Mouse (Mus musculus) MEL (cell line): ENCODE results near the gene Asb16. TPM values are rescaled to one million over a fixed set of nuclear protein-coding genes. Genes with fewer than 3 reads are reported as not detected.

Experiments used
- DNase-seq: peaks from one replicate; pipeline ENCODE4 v3.0.0; 2011; ENCODE audit warnings: low read depth, low spot score
- H3K27ac ChIP-seq: 2 replicates; pipeline ENCODE4 v1.5.1; 2012; ENCODE audit warnings: low read depth, mild to moderate bottlenecking, control low read depth, low read length, moderate library complexity; ENCODE audit not compliant: control insufficient read depth
- H3K27me3 ChIP-seq, 2 experiments: fragments of 150-350 bp in 1 of 2; sonication (generic) in 1 of 2; 2 replicates each; pipeline ENCODE4 v1.6.1; 2012; ENCODE audit warnings: low read length in 2 of 2, mild to moderate bottlenecking in 2 of 2, improper control_type of control experiment in 1 of 2, moderate library complexity in 1 of 2; ENCODE audit not compliant: insufficient read depth in 2 of 2, control insufficient read depth in 1 of 2
- H3K36me3 ChIP-seq, 2 experiments: 2 replicates each; pipeline ENCODE4 v1.6.1; 2012 to 2014; ENCODE audit warnings: low read length in 2 of 2, improper control_type of control experiment in 1 of 2, inconsistent platforms in 1 of 2, mild to moderate bottlenecking in 1 of 2; ENCODE audit not compliant: insufficient read depth in 2 of 2, control insufficient read depth in 1 of 2
- H3K4me1 ChIP-seq, 2 experiments: fragments of 150-350 bp in 1 of 2; sonication (generic) in 1 of 2; 2 replicates each; pipeline ENCODE4 v1.6.1; 2012; ENCODE audit warnings: low read length in 2 of 2, improper control_type of control experiment in 1 of 2, mild to moderate bottlenecking in 1 of 2; ENCODE audit not compliant: insufficient read depth in 2 of 2, control insufficient read depth in 1 of 2
- H3K4me3 ChIP-seq, 2 experiments: fragments of 150-350 bp in 1 of 2; sonication (generic) in 1 of 2; 2 replicates each; pipeline ENCODE4 v1.5.1; 2012; ENCODE audit warnings: low read depth in 2 of 2, low read length in 2 of 2, mild to moderate bottlenecking in 2 of 2, moderate library complexity in 2 of 2, control low read depth in 1 of 2, improper control_type of control experiment in 1 of 2; ENCODE audit not compliant: control insufficient read depth in 1 of 2, insufficient read depth in 1 of 2
- H3K79me2 ChIP-seq: 2 replicates; pipeline ENCODE4 v1.6.1; 2012; ENCODE audit warnings: mild to moderate bottlenecking, low read length, moderate library complexity; ENCODE audit not compliant: control insufficient read depth, poor library complexity, insufficient read depth
- H3K9ac ChIP-seq: 2 replicates; pipeline ENCODE4 v1.6.1; 2012; ENCODE audit warnings: low read depth, mild to moderate bottlenecking, control low read depth, low read length, moderate library complexity; ENCODE audit not compliant: control insufficient read depth, poor library complexity, severe bottlenecking
- H3K9me3 ChIP-seq: fragments of 150-350 bp; sonication (generic); replicated peaks from 2 replicates; pipeline ENCODE4 v1.6.1; 2012; ENCODE audit warnings: mild to moderate bottlenecking, low read length, improper control_type of control experiment, moderate library complexity; ENCODE audit not compliant: insufficient read depth
- BHLHE40 ChIP-seq: IDR thresholded peaks from 2 replicates; pipeline ENCODE4 v1.6.1; 2012; ENCODE audit warnings: low read depth, mild to moderate bottlenecking, inconsistent platforms, low read length, improper control_type of control experiment, borderline replicate concordance
- CHD1 ChIP-seq: IDR thresholded peaks from 2 replicates; pipeline ENCODE4 v1.6.1; 2012; ENCODE audit warnings: low read depth, mild to moderate bottlenecking, inconsistent platforms, low read length, improper control_type of control experiment
- CHD2 ChIP-seq: IDR thresholded peaks from 2 replicates; pipeline ENCODE4 v1.6.1; 2011; ENCODE audit warnings: low read length, improper control_type of control experiment
- CTCF ChIP-seq, 3 experiments: IDR thresholded peaks in 2 of 3; conservative IDR thresholded peaks in 1 of 3; 2 replicates each; pipeline ENCODE4 v1.5.1; 2011 to 2012; ENCODE audit warnings: low read length in 3 of 3, low read depth in 2 of 3, mild to moderate bottlenecking in 2 of 3, improper control_type of control experiment in 1 of 3, inconsistent platforms in 1 of 3, mixed read lengths in 1 of 3, moderate library complexity in 1 of 3; ENCODE audit not compliant: control insufficient read depth in 1 of 3, insufficient read depth in 1 of 3, poor library complexity in 1 of 3, severe bottlenecking in 1 of 3
- E2F4 ChIP-seq: IDR thresholded peaks from 2 replicates; pipeline ENCODE4 v1.6.1; 2011; ENCODE audit warnings: low read depth, low read length, improper control_type of control experiment, borderline replicate concordance
- ELF1 ChIP-seq: IDR thresholded peaks from 2 replicates; pipeline ENCODE4 v1.6.1; 2014; ENCODE audit warnings: low read depth, mild to moderate bottlenecking, inconsistent platforms, low read length, improper control_type of control experiment, moderate library complexity
- GABPA ChIP-seq: IDR thresholded peaks from 2 replicates; pipeline ENCODE4 v1.6.1; 2012; ENCODE audit warnings: low read depth, mild to moderate bottlenecking, inconsistent platforms, low read length, improper control_type of control experiment, moderate library complexity
- HCFC1 ChIP-seq: IDR thresholded peaks from 2 replicates; pipeline ENCODE4 v1.6.1; 2012; ENCODE audit warnings: low read depth, mild to moderate bottlenecking, inconsistent platforms, low read length, improper control_type of control experiment, moderate library complexity
- JUND ChIP-seq: IDR thresholded peaks from 2 replicates; pipeline ENCODE4 v1.6.1; 2011; ENCODE audit warnings: low read depth, mild to moderate bottlenecking, improper control_type of control experiment, low read length
- KAT2A ChIP-seq: conservative IDR thresholded peaks from 2 replicates; pipeline ENCODE4 v1.6.1; 2012; ENCODE audit warnings: low read depth, low read length, improper control_type of control experiment, inconsistent platforms
- MAX ChIP-seq: IDR thresholded peaks from 2 replicates; pipeline ENCODE4 v1.6.1; 2011; ENCODE audit warnings: low read length, improper control_type of control experiment
- MAZ ChIP-seq: IDR thresholded peaks from 2 replicates; pipeline ENCODE4 v1.6.1; 2012; ENCODE audit warnings: low read depth, mild to moderate bottlenecking, inconsistent platforms, low read length, improper control_type of control experiment
- MEF2A ChIP-seq: IDR thresholded peaks from 2 replicates; pipeline ENCODE4 v1.6.1; 2014; ENCODE audit warnings: low read depth, mild to moderate bottlenecking, inconsistent platforms, low read length, improper control_type of control experiment; ENCODE audit not compliant: poor library complexity, insufficient replicate concordance, severe bottlenecking; ENCODE audit errors: extremely low read depth
- MXI1 ChIP-seq: IDR thresholded peaks from 2 replicates; pipeline ENCODE4 v1.6.1; 2011; ENCODE audit warnings: mild to moderate bottlenecking, low read depth, low read length, improper control_type of control experiment
- MYC ChIP-seq: IDR thresholded peaks from 2 replicates; pipeline ENCODE4 v1.6.1; 2011; ENCODE audit warnings: low read depth, mild to moderate bottlenecking, low read length, improper control_type of control experiment, moderate library complexity
- NELFE ChIP-seq: IDR thresholded peaks from 2 replicates; pipeline ENCODE4 v1.6.1; 2011; ENCODE audit warnings: low read depth, low read length, improper control_type of control experiment
- POLR2A ChIP-seq, 2 experiments: IDR thresholded peaks; 2 replicates each; pipeline ENCODE4 v1.6.1; 2011 to 2012; ENCODE audit warnings: low read length in 2 of 2, mild to moderate bottlenecking in 2 of 2, control low read depth in 1 of 2, improper control_type of control experiment in 1 of 2, low read depth in 1 of 2, moderate library complexity in 1 of 2; ENCODE audit not compliant: control insufficient read depth in 1 of 2, insufficient read depth in 1 of 2, poor library complexity in 1 of 2
- POLR2AphosphoS2 ChIP-seq: IDR thresholded peaks from 2 replicates; pipeline ENCODE4 v1.6.1; 2011; ENCODE audit warnings: low read length, improper control_type of control experiment
- POLR2AphosphoS5 ChIP-seq: IDR thresholded peaks from 2 replicates; pipeline ENCODE4 v1.6.1; 2012; ENCODE audit warnings: low read depth, borderline replicate concordance, mild to moderate bottlenecking, inconsistent platforms, low read length, moderate library complexity, mixed read lengths
- RAD21 ChIP-seq: IDR thresholded peaks from 2 replicates; pipeline ENCODE4 v1.6.1; 2011; ENCODE audit warnings: mild to moderate bottlenecking, low read depth, low read length, improper control_type of control experiment
- RCOR1 ChIP-seq: IDR thresholded peaks from 2 replicates; pipeline ENCODE4 v1.6.1; 2012; ENCODE audit warnings: low read depth, mild to moderate bottlenecking, inconsistent platforms, low read length, improper control_type of control experiment
- SIN3A ChIP-seq: IDR thresholded peaks from 2 replicates; pipeline ENCODE4 v1.6.1; 2012; ENCODE audit warnings: low read length, improper control_type of control experiment, inconsistent platforms
- SMC3 ChIP-seq: IDR thresholded peaks from 2 replicates; pipeline ENCODE4 v1.6.1; 2011; ENCODE audit warnings: low read depth, low read length, improper control_type of control experiment
- TBP ChIP-seq: IDR thresholded peaks from 2 replicates; pipeline ENCODE4 v1.8.0; 2011; ENCODE audit warnings: low read depth, low read length, improper control_type of control experiment
- TCF12 ChIP-seq: IDR thresholded peaks from 2 replicates; pipeline ENCODE4 v1.6.1; 2014; ENCODE audit warnings: low read depth, mild to moderate bottlenecking, inconsistent platforms, low read length, improper control_type of control experiment, moderate library complexity
- UBTF ChIP-seq: IDR thresholded peaks from 2 replicates; pipeline ENCODE4 v1.6.1; 2012; ENCODE audit warnings: low read depth, mild to moderate bottlenecking, inconsistent platforms, low read length, improper control_type of control experiment, moderate library complexity, borderline replicate concordance; ENCODE audit not compliant: insufficient read depth
- USF1 ChIP-seq: IDR thresholded peaks from 2 replicates; pipeline ENCODE4 v1.6.1; 2014; ENCODE audit warnings: low read depth, mild to moderate bottlenecking, inconsistent platforms, low read length, improper control_type of control experiment, moderate library complexity
- USF2 ChIP-seq, 2 experiments: IDR thresholded peaks; 2 replicates each; pipeline ENCODE4 v1.6.1; 2011 to 2012; ENCODE audit warnings: improper control_type of control experiment in 2 of 2, low read length in 2 of 2, borderline replicate concordance in 1 of 2, inconsistent platforms in 1 of 2, low read depth in 1 of 2, mild to moderate bottlenecking in 1 of 2; ENCODE audit not compliant: insufficient read depth in 1 of 2
- ZKSCAN1 ChIP-seq: IDR thresholded peaks from 2 replicates; pipeline ENCODE4 v1.6.1; 2012; ENCODE audit warnings: low read depth, mild to moderate bottlenecking, inconsistent platforms, low read length, improper control_type of control experiment, moderate library complexity
- ZMIZ1 ChIP-seq: IDR thresholded peaks from 2 replicates; pipeline ENCODE4 v1.6.1; 2012; ENCODE audit warnings: low read depth, mild to moderate bottlenecking, inconsistent platforms, low read length, improper control_type of control experiment, moderate library complexity
- ZNF384 ChIP-seq: IDR thresholded peaks from 2 replicates; pipeline ENCODE4 v1.6.1; 2012; ENCODE audit warnings: low read depth, mild to moderate bottlenecking, inconsistent platforms, low read length, improper control_type of control experiment
- polyA plus RNA-seq, 2 experiments: library from polyadenylated mRNA; stranded (reverse) in 1 of 2; unstranded in 1 of 2; fragments of >175 nt in 1 of 2; fragments of >200 nt in 1 of 2; gene quantifications; 2 replicates each; pipeline versions ENCODE4 v1.2.1 to v1.2.4; 2012; ENCODE audit warnings: low replicate concordance in 2 of 2, low read depth in 1 of 2; ENCODE audit not compliant: insufficient read length in 2 of 2, insufficient read depth in 1 of 2, missing spikeins in 1 of 2
- total RNA-seq: library from RNA; depleted of rRNA; stranded (reverse); fragments of 300-350 nt; gene quantifications from 2 replicates; pipeline ENCODE4 v1.2.3, GENCODE M21; 2012

The Asb16 gene
- total and polyA plus RNA-seq, 3 experiments: 4.4 to 8.5 TPM; not detected in 1

- TF ChIP-seq KAT2A (peak; percentile 68; the same call in 1 of the 2 replicates), SMC3 (no peak), USF1 (no peak), RCOR1 (peak; percentile 8; the same call in 1 of the 2 replicates), MAX (peak; percentile 64; the same call in 1 of the 2 replicates), ZNF384 (no peak), ZMIZ1 (no peak), ELF1 (peak; percentile 97), POLR2AphosphoS5 (no peak), MXI1 (no peak; the same call in none of the 2 replicates), MYC (no peak; the same call in 1 of the 2 replicates), USF2 (IDR thresholded peaks at IDR 0.05; ENCODE audit: borderline replicate concordance in 1 of 2, insufficient read depth in 1 of 2, low read depth in 1 of 2, low read length in 2 of 2) (no peak), CHD2 (no peak), ZKSCAN1 (no peak), CTCF (IDR thresholded peaks at IDR 0.05 in 2 of 3, conservative IDR thresholded peaks at IDR 0.05 in 1 of 3; ENCODE audit: control insufficient read depth in 1 of 3, insufficient read depth in 1 of 3, low read depth in 2 of 3, low read length in 3 of 3, poor library complexity in 1 of 3, severe bottlenecking in 1 of 3) (no peak), UBTF (no peak), MEF2A (no peak), NELFE (peak; percentile 51), CHD1 (no peak), JUND (no peak), RAD21 (no peak)
Observed at GRCm38 (mm10) chr11:102284501-102285094, 16.1 kb downstream of the Asb16 start, which contains the start of gene Tmub2 (continued).

- Histone ChIP-seq H3K27ac (peak overlapping the region; percentile 91), H3K4me3 (peak overlapping the region; percentile 69 to 81), H3K79me2 (peaks cover 9% of the 10 kb centered on the region), H3K9ac (peak overlapping the region; percentile 83), H3K9me3 (no peaks in the 10 kb centered on the region), H3K4me1 (peaks cover 0 to 3% of the 10 kb centered on the region in 2 experiments; a peak in 2 of 4 replicates), H3K36me3 (peaks cover 0 to 6% of the 10 kb centered on the region in 2 experiments; a peak in 2 of 4 replicates), H3K27me3 (no peaks in the 10 kb centered on the region)
- no peak for DNase-seq
- TF ChIP-seq CHD1 (peak; percentile 95), TCF12 (peak; percentile 7; the same call in 1 of the 2 replicates), TBP (no peak; the same call in 1 of the 2 replicates), USF2 (IDR thresholded peaks at IDR 0.05; ENCODE audit: borderline replicate concordance in 1 of 2, insufficient read depth in 1 of 2, low read depth in 1 of 2, low read length in 2 of 2) (no peak), USF1 (no peak), NELFE (peak; percentile 14; the same call in 1 of the 2 replicates), ZNF384 (no peak), POLR2AphosphoS2 (peak; percentile 59; the same call in 1 of the 2 replicates), MXI1 (peak; percentile 75), SMC3 (0 out of 2 replicates have a peak, but pooled peaks have one; percentile 1), BHLHE40 (no peak), ZMIZ1 (peak; percentile 62; the same call in 1 of the 2 replicates), POLR2A (IDR thresholded peaks at IDR 0.05; ENCODE audit: control insufficient read depth in 1 of 2, insufficient read depth in 1 of 2, low read depth in 1 of 2, low read length in 2 of 2, poor library complexity in 1 of 2) (no peak; a peak in 1 of 4 replicates), E2F4 (no peak), MAX (0 out of 2 replicates have a peak, but pooled peaks have one; percentile 10), GABPA (no peak), CHD2 (no peak), HCFC1 (peak; percentile 8; the same call in 1 of the 2 replicates), MAZ (peak; percentile 70; the same call in 1 of the 2 replicates), JUND (no peak), SIN3A (peak; percentile 59)
Observed at GRCm38 (mm10) chr11:102285095-102285834, 16.7 kb downstream of the Asb16 start.
